Mouse (Mus musculus) yolk sac, embryonic 10.5 days (tissue): ENCODE results near the gene Ptpn11.

ENCODE experiments used
- DNase-seq: peaks from one replicate; pipeline ENCODE4 v3.0.0-alpha.2; 2017; ENCODE audit warnings: low spot score

Gene Ptpn11

GRCm38 (mm10) chr5:121179077-121179857 lies 11.9 kb downstream of the Ptpn11 start:
- no peak for DNase-seq

DNA sequence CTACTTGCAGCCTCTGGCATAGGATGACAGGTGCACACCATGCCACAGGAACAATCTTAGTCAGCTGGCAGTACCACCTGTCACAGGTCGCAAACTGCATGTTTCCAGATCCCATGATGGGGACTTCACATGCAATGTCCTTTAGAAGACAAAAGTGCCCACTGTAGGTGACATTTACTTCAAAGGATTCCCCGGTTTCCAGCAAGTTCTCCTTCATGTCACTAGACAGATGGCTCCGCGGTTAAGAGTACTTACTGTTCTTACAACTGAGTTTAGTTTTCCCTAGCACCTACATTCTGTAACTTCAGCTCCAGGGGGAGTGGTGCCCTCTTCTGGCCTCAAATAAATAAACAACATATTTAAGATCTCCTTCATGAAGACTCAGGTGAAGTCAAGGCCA lies 18.4 kb downstream of the Ptpn11 start:
- DNase-seq = no peak

DNA sequence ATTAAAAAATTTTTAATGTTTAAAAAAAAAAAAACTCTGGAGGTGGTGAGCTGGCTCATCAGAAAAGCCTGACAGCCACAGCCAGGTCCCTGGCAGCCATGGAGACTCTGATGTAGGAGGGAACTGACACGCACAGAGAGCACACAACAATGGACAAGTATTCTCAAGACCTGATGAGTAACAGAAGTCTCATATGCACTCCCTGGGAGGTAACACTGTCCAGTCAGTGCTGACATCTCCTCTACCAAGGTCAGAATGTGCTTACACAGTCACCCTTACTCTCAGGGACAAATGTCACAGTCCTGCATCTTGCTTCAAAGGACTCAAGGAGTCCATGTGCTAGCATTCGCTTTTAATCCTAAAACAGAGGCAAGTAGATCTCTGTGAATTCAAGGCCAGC lies 21.6 kb downstream of the Ptpn11 start:
- no peak for DNase-seq

DNA sequence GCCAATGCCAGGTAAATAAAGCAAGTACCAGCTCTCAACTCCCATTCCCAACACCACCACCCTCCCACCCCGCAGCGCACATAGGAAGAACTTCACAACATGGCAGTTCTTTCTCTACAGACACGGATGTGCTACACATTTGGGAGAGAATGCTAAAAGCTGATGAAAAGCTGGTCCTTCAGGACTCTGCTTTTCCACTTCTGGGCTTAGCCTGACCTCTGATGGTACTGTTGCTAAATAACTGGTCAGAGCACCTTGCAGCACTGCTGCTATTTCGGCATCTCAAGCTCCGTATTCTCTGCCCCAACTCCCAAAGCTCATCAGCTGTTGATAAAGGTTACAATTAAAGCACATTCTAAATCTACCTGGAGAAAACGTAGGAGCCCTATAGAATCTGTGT lies 24.3 kb downstream of the Ptpn11 start:
- no peak for DNase-seq

DNA sequence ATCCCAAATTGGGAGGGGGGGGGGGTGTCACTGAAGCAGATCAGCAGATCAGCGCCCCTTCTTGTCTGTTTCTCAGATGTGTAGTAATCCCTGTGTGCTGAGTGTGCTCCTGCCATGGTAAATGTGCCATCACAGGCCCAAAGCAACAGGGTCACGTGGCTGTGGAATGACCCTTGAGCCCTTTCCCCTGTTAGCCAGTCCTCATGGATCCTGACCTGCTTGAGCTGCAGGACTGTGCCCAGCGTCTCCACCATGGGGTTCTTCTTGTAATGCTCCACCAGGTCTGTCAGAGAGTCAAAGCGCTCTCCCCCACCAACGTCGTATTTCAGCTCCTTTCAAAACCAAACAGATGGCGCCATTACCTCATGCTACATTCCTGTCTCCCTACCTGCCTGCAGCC lies 28.3 kb downstream of the Ptpn11 start:
- no peak for DNase-seq

DNA sequence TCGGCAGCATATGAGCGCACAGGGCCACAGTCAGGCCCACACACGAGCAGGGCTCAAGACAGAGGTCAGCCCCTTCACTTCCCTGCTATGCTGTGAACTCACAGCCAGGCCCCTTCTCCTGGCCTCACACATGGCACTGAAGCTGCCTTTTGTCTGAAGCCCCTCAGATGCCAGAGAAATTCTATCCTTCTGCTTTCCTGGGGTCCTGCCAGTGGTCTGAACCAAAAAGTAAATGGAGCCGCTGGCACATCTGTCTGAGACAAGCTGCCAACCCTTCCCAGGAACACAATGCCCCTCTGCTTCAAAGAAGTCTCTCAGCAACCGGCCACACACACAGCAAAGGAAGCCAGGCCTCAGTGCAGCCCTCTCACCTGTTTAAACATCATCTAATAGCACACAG lies 28.9 kb downstream of the Ptpn11 start:
- DNase-seq = no peak

DNA sequence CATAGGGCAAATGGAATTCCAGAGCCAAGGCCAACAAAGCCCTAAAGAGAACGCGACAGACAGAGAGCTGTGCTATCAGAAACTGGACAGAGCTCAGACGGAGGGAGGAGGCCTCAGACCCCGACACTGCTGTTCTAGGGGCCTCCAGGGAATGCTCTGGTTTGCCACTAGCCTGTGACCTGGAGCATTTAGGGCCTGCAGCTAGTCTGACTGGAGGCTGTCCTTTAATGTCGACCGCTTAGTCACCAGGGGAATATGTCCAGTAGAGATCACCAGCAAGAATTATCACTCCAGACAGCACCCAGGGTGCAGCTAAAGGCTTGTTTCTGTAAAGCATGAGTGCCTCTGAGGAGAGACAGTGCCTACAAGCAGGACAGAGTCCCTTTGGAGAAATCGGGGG lies 32.2 kb downstream of the Ptpn11 start:
- DNase-seq = no peak

DNA sequence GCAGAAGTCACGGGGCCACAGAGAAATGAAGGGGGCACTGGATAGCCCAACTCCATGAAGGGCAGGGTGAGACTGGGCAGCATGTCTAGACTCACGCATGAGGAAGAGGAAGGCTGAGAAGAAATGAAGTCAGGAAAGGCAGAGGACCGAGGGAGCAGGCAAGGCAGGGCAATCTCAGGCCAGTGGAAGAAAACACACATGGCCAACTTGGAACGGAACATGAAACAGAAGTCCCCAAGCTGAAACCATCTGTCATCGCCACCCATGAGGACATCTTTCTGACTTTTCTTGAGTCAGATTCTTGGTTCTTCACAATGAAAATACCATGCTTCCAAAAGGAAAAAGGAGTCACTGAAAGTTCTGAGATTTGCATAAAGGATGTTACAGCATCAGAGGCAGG lies 33.7 kb downstream of the Ptpn11 start:
- no peak for DNase-seq

GRCm38 (mm10) chr5:121157017-121157416 lies 34.2 kb downstream of the Ptpn11 start:
- DNase-seq = no peak

GRCm38 (mm10) chr5:121156121-121156520 lies 35.1 kb downstream of the Ptpn11 start:
- no peak for DNase-seq

GRCm38 (mm10) chr5:121150684-121151083 lies 40.5 kb downstream of the Ptpn11 start:
- no peak for DNase-seq

GRCm38 (mm10) chr5:121149246-121149645 lies 42.0 kb downstream of the Ptpn11 start:
- DNase-seq = peak; percentile 16

DNA sequence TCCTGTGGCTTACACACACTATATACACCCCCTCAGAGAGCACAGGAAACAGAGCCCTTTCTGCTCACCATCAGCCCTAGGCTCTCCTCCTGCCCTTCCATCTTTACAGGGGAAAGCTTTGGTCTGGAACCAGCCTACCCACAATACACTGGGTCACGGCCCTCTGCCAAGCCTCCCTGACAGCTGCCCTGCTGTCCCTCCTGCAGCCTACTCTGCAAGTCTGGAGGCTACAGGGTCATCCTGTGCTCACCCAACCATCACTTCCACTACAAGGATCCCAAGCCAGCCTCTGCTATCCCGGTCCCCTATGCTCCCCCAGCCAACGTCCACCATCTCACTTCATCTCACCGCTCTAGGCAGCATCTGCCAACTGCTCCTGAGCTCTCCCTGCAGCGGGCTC lies 44.9 kb downstream of the Ptpn11 start:
- no peak for DNase-seq

DNA sequence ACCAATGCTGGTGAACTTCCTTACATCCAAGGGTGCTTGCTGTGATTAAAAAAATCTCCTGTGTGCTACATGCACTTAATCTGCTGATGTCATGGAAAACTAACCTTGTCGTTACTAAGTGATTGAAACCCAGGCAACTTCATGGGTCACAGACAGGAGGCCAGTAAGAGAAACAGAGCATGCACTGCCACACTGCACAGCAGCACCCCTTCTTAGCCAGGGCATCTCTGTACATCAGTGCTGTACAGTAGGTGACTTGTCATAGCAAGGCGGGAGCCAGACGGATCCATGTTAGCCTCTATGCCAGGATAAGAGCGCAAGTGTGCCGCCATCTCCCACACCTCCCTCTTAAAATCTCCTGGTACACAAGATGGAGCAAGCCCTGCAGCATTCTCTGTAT lies 45.6 kb downstream of the Ptpn11 start:
- DNase-seq = no peak

DNA sequence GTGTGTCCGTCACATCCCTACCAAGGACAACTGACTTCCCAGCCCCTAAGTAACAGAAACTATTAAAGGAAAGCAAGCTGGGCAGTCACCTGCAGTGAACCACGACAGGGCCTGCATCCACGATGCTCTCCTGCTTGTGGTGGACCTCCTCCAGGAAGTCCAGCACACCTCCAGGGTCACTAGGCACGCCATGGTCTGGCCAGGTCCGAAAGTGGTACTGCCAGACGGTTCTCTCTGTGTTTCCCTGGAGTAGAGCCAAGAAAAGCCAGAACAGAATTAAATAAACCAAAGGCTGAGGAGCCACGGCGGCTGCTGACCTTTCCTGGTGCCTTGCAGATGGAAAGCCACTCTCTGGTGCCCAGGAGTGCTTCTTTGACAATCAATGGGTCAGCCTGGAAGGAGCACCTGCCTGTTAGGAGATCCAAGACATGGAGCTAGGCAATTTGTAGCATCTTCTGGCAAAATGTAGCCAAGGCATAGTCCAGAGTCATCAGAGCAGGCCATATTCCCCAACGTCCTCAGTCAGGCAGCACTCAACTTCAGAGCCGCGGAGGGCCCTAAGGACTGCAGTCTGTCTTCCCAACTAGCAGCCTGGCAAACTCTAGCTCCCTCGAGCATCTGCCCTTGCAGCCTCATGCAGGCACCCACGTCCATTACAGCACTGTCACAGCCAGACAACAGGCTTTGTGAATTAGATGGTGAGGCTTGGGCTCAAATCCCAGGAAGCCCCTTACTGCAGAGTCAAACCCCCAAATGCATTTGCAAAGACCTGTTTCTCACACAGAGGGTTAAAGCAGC lies 46.6 kb downstream of the Ptpn11 start:
- DNase-seq = no peak

- no peak for DNase-seq
These were observed 48.6 kb downstream of the Ptpn11 start for GRCm38 (mm10) chr5:121142431-121143119.

DNA sequence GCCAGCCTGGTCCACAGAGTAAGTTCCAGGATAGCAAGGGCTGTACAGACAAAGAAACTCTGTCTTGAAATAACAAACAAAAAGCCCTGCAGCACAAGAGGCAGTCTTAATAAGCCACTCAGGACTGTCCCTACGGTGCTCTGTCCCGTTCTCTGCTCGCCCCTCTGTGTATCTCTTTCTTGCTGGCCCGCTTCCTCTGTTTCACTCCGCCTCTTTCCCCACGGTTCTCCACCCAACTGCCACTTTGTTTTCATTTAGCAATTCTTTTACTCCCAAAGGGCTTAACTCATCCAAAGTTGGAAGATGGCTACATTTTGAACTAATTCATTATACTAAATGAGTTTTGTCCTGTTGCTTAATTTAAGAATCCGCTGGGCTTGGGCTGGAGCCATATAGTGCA lies 50.9 kb downstream of the Ptpn11 start:
- DNase-seq = no peak

DNA sequence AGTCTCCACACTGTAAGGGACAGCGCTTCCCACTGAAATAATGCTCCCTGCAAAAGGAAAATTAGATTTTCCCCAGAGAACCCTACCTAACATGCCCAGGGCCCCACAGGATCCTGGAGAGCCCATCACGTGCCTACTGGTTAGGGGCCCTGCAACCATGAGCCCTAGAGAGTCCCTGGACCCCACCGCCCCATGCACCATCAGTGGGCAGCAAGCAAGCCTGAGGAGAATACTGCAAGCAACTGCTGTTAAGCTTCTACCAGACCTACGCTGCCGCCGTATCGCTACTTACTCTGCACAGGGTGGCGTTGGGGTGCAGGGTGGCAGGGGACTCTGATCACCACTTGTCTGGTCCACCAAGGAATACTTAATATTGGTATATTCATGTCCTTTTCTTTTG lies 54.1 kb downstream of the Ptpn11 start:
- DNase-seq = no peak

GRCm38 (mm10) chr5:121131801-121132200 lies 59.4 kb downstream of the Ptpn11 start:
- no peak for DNase-seq

DNA sequence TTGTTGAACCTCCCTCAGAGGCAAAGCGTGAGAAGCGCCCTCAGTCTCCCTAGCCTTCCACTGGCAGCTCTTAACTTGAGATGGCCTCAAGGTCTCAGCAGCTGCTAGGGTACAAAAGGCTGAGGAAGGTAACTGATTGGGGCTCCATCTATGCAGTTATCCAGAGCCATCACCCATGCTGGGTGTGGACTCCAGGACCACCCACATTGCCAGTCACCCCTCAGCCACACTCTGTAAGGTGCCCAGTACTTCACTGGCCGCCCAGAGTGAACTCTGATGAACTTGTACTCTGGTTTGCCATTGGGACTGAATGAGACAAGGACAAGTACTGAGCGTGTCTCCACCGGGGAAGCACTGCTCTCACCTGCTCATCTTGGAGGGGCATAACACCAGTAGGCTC lies 61.9 kb downstream of the Ptpn11 start:
- no peak for DNase-seq

- DNase-seq = no peak
These were observed 65.1 kb downstream of the Ptpn11 start for GRCm38 (mm10) chr5:121126051-121126450.

DNA sequence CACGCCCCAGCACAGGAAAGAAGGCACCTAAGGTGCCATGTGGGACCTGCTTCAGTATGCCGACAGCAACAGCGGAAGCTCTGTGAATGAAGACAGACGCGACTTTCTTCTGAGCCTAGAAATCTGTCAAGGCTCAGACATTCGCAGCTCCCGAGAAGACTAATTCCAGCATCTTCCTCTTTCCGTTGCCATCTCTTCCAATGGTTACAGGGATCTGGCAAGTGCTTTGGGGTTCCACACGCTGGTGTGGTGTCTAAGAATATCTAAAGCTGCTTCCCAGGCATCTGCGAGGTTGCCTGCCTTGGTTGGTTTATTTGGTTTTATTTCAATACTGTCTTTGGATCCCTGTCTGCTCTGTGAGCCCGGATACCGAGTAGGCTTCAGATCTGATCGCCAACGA lies 65.6 kb downstream of the Ptpn11 start:
- DNase-seq = no peak
